Mouse (Mus musculus): ENCODE results near the gene BC025446. TPM values are rescaled to one million over a fixed set of nuclear protein-coding genes. Genes with fewer than 3 reads are reported as not detected.
"Not testable (repeated sequence)": the region's sequence is repeated elsewhere in the genome, so short reads cannot be mapped to it uniquely, and the experiment has no call there.

The BC025446 gene
- not detected in 2 replicates for polyA plus RNA-seq (2015; fragmentation: Nextera tagmentation; extraction: Ambion mirVana)

DNA sequence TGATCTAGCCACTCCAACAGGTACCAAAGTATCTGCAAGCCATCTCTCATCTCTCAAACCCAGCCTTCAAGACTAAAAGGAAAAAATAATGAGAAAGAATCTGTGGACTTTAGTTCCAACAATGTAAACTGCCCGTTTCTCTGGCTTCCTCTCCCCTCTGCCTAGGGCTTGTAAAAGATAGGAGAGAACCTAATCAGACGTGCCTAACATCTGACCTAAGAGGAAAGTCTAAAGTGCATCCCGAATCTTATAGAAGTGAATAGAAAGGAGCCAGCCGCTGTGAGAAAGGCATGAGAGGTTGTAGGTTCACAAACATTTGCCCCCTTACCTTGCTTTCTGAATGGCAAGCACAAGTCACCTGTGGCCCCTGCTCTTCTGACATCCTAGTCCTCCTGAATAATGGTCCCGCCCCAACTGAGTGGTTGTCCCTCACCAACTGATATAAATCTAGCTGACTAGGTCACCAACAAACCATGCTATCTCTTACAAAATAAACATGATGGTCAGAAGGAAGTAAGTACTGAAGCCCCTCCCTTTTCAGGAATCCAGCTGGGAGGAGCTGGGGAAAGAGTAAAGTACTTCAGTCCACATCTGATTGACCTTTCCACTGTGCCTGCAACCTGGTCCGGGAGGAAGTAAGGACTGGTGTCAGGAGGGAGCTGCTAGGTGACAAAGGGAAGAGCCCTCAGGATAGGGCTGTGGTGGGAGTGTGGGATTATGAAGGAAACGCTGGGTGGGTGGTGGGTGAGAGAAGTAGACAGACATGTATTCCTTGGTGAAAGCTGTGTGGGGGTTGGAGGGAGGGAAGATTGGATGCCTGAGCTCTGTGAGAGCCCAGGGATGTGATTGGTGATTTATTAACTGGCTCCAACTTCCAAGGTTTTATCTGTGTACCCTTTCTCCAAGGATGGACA lies at the start of gene BC025446:
TSS of gene BC025446 (plus strand) at position 599 of the 914 bp plus-strand sequence.
- Histone ChIP-seq H3K27ac (no peak within 1 kb of the TSS), H3K27me3 (no peaks in the 10 kb centered on the region), H3K4me1 (no peaks in the 10 kb centered on the region), H3K4me3 (no peak within 1 kb of the TSS), H3K9me3 (no peaks in the 10 kb centered on the region), H3K4me2 (no peak within 1 kb of the TSS), H3K36me3 (no peaks in the 10 kb centered on the region), H3K9ac (no peak within 1 kb of the TSS)
- ATAC-seq (ENCODE audit: insufficient number of reproducible peaks, low FRiP score, low TSS enrichment, low read depth) = no peak
- WGBS = 74% methylated on average over 7 of the region's 7 CpGs

DNA sequence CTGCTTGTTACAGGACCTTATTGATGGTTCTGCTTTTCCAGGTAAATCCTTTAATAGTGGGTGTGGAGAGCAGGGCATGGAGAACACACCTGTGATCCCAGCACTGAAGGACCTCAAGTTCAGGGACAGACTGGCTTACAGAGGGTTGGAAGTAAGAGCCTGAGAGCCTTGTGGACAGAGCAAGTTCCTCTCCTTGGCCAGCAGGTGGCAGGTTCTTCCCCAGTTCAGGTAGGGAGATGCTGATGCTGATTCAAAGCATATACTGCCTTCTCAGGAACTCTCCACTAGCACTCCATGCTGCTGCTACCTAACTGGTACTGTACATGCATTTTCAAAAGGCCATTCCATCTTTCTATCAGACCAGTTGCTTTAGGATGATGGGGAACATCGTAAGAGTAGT lies 40.7 kb upstream of the BC025446 start:
- WGBS = 56% methylated on average over 1 of the region's 1 CpGs
- Histone ChIP-seq H3K4me3 (no peak overlapping the region), H3K9ac (no peak overlapping the region), H3K27ac (no peak overlapping the region), H3K36me3 (no peaks in the 10 kb centered on the region), H3K27me3 (no peaks in the 10 kb centered on the region), H3K4me2 (no peak overlapping the region), H3K9me3 (no peaks in the 10 kb centered on the region), H3K4me1 (no peaks in the 10 kb centered on the region)
- ATAC-seq (ENCODE audit: insufficient number of reproducible peaks, low FRiP score, low TSS enrichment, low read depth) = no peak

- Histone ChIP-seq H3K36me3 (no peaks in the 10 kb centered on the region), H3K27ac (no peak overlapping the region), H3K4me2 (no peak overlapping the region), H3K4me3 (no peak overlapping the region), H3K9ac (no peak overlapping the region), H3K4me1 (no peaks in the 10 kb centered on the region), H3K9me3 (no peaks in the 10 kb centered on the region), H3K27me3 (no peaks in the 10 kb centered on the region)
- 18% methylated on average over 2 of the region's 2 CpGs for WGBS
- no peak for ATAC-seq (ENCODE audit: insufficient number of reproducible peaks, low FRiP score, low TSS enrichment, low read depth)
Measured at GRCm38 (mm10) chr15:75186291-75186690, 29.9 kb upstream of the BC025446 start.

- H3K4me2 ChIP-seq = no peak overlapping the region
- ATAC-seq (ENCODE audit: insufficient number of reproducible peaks, low FRiP score, low TSS enrichment, low read depth) = no peak
- no peaks in the 10 kb centered on the region for H3K36me3 ChIP-seq
- no peaks in the 10 kb centered on the region for H3K4me1 ChIP-seq
- H3K4me3 ChIP-seq = no peak overlapping the region
- no peak overlapping the region for H3K27ac ChIP-seq
- WGBS = 75% methylated on average over 2 of the region's 2 CpGs
- no peak overlapping the region for H3K9ac ChIP-seq
- no peaks in the 10 kb centered on the region for H3K27me3 ChIP-seq
- no peaks in the 10 kb centered on the region for H3K9me3 ChIP-seq
Measured at GRCm38 (mm10) chr15:75189116-75189515, 27.1 kb upstream of the BC025446 start.

GRCm38 (mm10) chr15:75190560-75190959 lies 25.6 kb upstream of the BC025446 start:
- not testable (repeated sequence) for H3K27me3 ChIP-seq; H3K4me3 ChIP-seq; H3K27ac ChIP-seq; H3K4me1 ChIP-seq; H3K4me2 ChIP-seq; H3K9me3 ChIP-seq; H3K36me3 ChIP-seq; ATAC-seq (ENCODE audit: insufficient number of reproducible peaks, low FRiP score, low TSS enrichment, low read depth); H3K9ac ChIP-seq
- 30% methylated on average over 2 of the region's 3 CpGs for WGBS

GRCm38 (mm10) chr15:75216831-75217230 lies 655 bp downstream of the BC025446 start:
- no peak overlapping the region for H3K4me3 ChIP-seq

GRCm38 (mm10) chr15:75221942-75222341 lies 5.8 kb downstream of the BC025446 start:
- H3K4me3 ChIP-seq = no peak overlapping the region
- H3K27me3 ChIP-seq = no peaks in the 10 kb centered on the region
- H3K27ac ChIP-seq = no peak overlapping the region
- H3K9me3 ChIP-seq = no peaks in the 10 kb centered on the region
- no peaks in the 10 kb centered on the region for H3K36me3 ChIP-seq
- no peak overlapping the region for H3K4me2 ChIP-seq
- no peak overlapping the region for H3K9ac ChIP-seq
- no peaks in the 10 kb centered on the region for H3K4me1 ChIP-seq
- ATAC-seq (ENCODE audit: insufficient number of reproducible peaks, low FRiP score, low TSS enrichment, low read depth) = no peak

More at GRCm38 (mm10) chr15:75216831-75217230, 655 bp downstream of the BC025446 start:
- H3K4me2 ChIP-seq = no peak overlapping the region
- no peak overlapping the region for H3K27ac ChIP-seq
- H3K36me3 ChIP-seq = no peaks in the 10 kb centered on the region
- H3K9ac ChIP-seq = no peak overlapping the region
- H3K4me1 ChIP-seq = no peaks in the 10 kb centered on the region
- ATAC-seq (ENCODE audit: insufficient number of reproducible peaks, low FRiP score, low TSS enrichment, low read depth) = no peak
- H3K27me3 ChIP-seq = no peaks in the 10 kb centered on the region
- WGBS = 76% methylated on average over 1 of the region's 1 CpGs
- H3K9me3 ChIP-seq = no peaks in the 10 kb centered on the region

GRCm38 (mm10) chr15:75237736-75238288 lies 21.6 kb downstream of the BC025446 start:
- WGBS = 87% methylated on average over 3 of the region's 3 CpGs
- ATAC-seq (ENCODE audit: insufficient number of reproducible peaks, low FRiP score, low TSS enrichment, low read depth) = no peak
- no peaks in the 10 kb centered on the region for H3K9me3 ChIP-seq
- H3K4me2 ChIP-seq = no peak overlapping the region
- no peak overlapping the region for H3K9ac ChIP-seq
- no peaks in the 10 kb centered on the region for H3K27me3 ChIP-seq
- H3K4me3 ChIP-seq = no peak overlapping the region
- no peak overlapping the region for H3K27ac ChIP-seq
- no peaks in the 10 kb centered on the region for H3K4me1 ChIP-seq
- no peaks in the 10 kb centered on the region for H3K36me3 ChIP-seq

GRCm38 (mm10) chr15:75240558-75240957 lies 24.4 kb downstream of the BC025446 start:
- no peak for ATAC-seq (ENCODE audit: insufficient number of reproducible peaks, low FRiP score, low TSS enrichment, low read depth)
- Histone ChIP-seq H3K9me3 (no peaks in the 10 kb centered on the region), H3K9ac (no peak overlapping the region), H3K4me3 (no peak overlapping the region), H3K27me3 (no peaks in the 10 kb centered on the region), H3K36me3 (no peaks in the 10 kb centered on the region), H3K4me1 (no peaks in the 10 kb centered on the region), H3K27ac (no peak overlapping the region), H3K4me2 (no peak overlapping the region)
- 42% methylated on average over 2 of the region's 2 CpGs for whole genome bisulfite sequencing

- H3K4me2 ChIP-seq = no peak overlapping the region
- no peaks in the 10 kb centered on the region for H3K9me3 ChIP-seq
- no peaks in the 10 kb centered on the region for H3K4me1 ChIP-seq
- H3K36me3 ChIP-seq = no peaks in the 10 kb centered on the region
- no peak overlapping the region for H3K27ac ChIP-seq
- ATAC-seq (ENCODE audit: insufficient number of reproducible peaks, low FRiP score, low TSS enrichment, low read depth) = no peak
- WGBS = 68% methylated on average over 3 of the region's 3 CpGs
- no peak overlapping the region for H3K4me3 ChIP-seq
- no peaks in the 10 kb centered on the region for H3K27me3 ChIP-seq
- H3K9ac ChIP-seq = no peak overlapping the region
Measured at GRCm38 (mm10) chr15:75242756-75243640, 26.8 kb downstream of the BC025446 start.

DNA sequence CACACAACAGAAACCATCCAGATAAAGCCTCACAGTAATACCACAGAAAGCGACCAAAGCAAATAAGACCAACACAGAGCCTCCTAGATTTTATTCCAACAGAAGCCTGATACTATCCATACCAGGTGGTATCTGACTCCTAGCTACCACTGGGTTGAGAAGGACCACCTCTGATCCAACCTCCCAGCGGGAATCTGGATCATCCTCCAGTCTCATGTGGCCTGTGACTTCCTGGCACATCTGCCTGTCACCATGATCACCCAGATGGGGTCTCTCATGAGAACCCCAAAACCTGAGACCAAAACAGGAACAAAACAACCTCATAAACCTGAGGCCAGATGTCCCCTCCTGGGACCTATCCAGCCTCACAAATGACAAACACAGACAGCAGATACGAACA lies 38.5 kb downstream of the BC025446 start:
- no peak overlapping the region for H3K27ac ChIP-seq
- WGBS = 82% methylated on average over 3 of the region's 3 CpGs
- ATAC-seq (ENCODE audit: insufficient number of reproducible peaks, low FRiP score, low TSS enrichment, low read depth) = no peak
- no peaks in the 10 kb centered on the region for H3K36me3 ChIP-seq
- H3K4me2 ChIP-seq = no peak overlapping the region
- H3K4me3 ChIP-seq = no peak overlapping the region
- H3K4me1 ChIP-seq = no peaks in the 10 kb centered on the region
- H3K9ac ChIP-seq = no peak overlapping the region
- H3K9me3 ChIP-seq = no peaks in the 10 kb centered on the region
- no peaks in the 10 kb centered on the region for H3K27me3 ChIP-seq

GRCm38 (mm10) chr15:75265863-75266262 lies 49.7 kb downstream of the BC025446 start:
- no peak overlapping the region for H3K9ac ChIP-seq
- no peak overlapping the region for H3K4me2 ChIP-seq
- no peaks in the 10 kb centered on the region for H3K27me3 ChIP-seq
- H3K9me3 ChIP-seq = no peaks in the 10 kb centered on the region
- ATAC-seq (ENCODE audit: insufficient number of reproducible peaks, low FRiP score, low TSS enrichment, low read depth) = no peak
- no peak overlapping the region for H3K4me3 ChIP-seq
- no peaks in the 10 kb centered on the region for H3K4me1 ChIP-seq
- H3K36me3 ChIP-seq = no peaks in the 10 kb centered on the region
- H3K27ac ChIP-seq = no peak overlapping the region
